Mouse (Mus musculus): Measurements from ENCODE around the gene Jade2. TPM values are rescaled to one million over a fixed set of nuclear protein-coding genes. Genes with fewer than 3 reads are reported as not detected.

Gene Jade2
- polyA plus RNA-seq, 1 experiment = 10.1 TPM

GRCm38 (mm10) chr11:51875792-51876195 lies 18.3 kb upstream of the Jade2 start:
- H3K27ac ChIP-seq (ENCODE audit: insufficient read depth, low read length) = no peak overlapping the region
- peaks cover 3% of the 10 kb centered on the region for H3K4me1 ChIP-seq (ENCODE audit: control insufficient read depth, insufficient read depth, low read length)
- no peaks in the 10 kb centered on the region for H3K27me3 ChIP-seq (ENCODE audit: control insufficient read depth, insufficient read depth, low read length, poor library complexity, severe bottlenecking)
- H3K4me3 ChIP-seq (ENCODE audit: low read depth, low read length) = no peak overlapping the region
- H3K9ac ChIP-seq (ENCODE audit: low read depth, poor library complexity, severe bottlenecking) = no peak overlapping the region
- no peaks in the 10 kb centered on the region for H3K9me3 ChIP-seq (replicated peaks; ENCODE audit: control insufficient read depth, insufficient read depth, low read length, poor library complexity, severe bottlenecking)
- H3K36me3 ChIP-seq (ENCODE audit: control insufficient read depth, insufficient read depth, low read length, poor library complexity, severe bottlenecking) = no peaks in the 10 kb centered on the region
- no peak for TF ChIP-seq EP300 (IDR thresholded peaks at IDR 0.05; ENCODE audit: insufficient read depth, low read depth, low read length)
- TF ChIP-seq CTCF (IDR thresholded peaks at IDR 0.05; ENCODE audit: low read depth, low read length) = no peak
- TF ChIP-seq POLR2A (IDR thresholded peaks at IDR 0.05; ENCODE audit: insufficient read depth, low read length) = no peak

- no peak for TF ChIP-seq CTCF (IDR thresholded peaks at IDR 0.05; ENCODE audit: low read depth, low read length)
- TF ChIP-seq EP300 (IDR thresholded peaks at IDR 0.05; ENCODE audit: insufficient read depth, low read depth, low read length) = no peak
- TF ChIP-seq POLR2A (IDR thresholded peaks at IDR 0.05; ENCODE audit: insufficient read depth, low read length) = no peak
- H3K4me1 ChIP-seq (ENCODE audit: control insufficient read depth, insufficient read depth, low read length) = peaks cover 3% of the 10 kb centered on the region
- no peak overlapping the region for H3K27ac ChIP-seq (ENCODE audit: insufficient read depth, low read length)
- H3K9ac ChIP-seq (ENCODE audit: low read depth, poor library complexity, severe bottlenecking) = no peak overlapping the region
- no peaks in the 10 kb centered on the region for H3K36me3 ChIP-seq (ENCODE audit: control insufficient read depth, insufficient read depth, low read length, poor library complexity, severe bottlenecking)
- no peaks in the 10 kb centered on the region for H3K27me3 ChIP-seq (ENCODE audit: control insufficient read depth, insufficient read depth, low read length, poor library complexity, severe bottlenecking)
- no peak overlapping the region for H3K4me3 ChIP-seq (ENCODE audit: low read depth, low read length)
- no peaks in the 10 kb centered on the region for H3K9me3 ChIP-seq (replicated peaks; ENCODE audit: control insufficient read depth, insufficient read depth, low read length, poor library complexity, severe bottlenecking)
Observed at GRCm38 (mm10) chr11:51875086-51875485, 17.6 kb upstream of the Jade2 start.

GRCm38 (mm10) chr11:51874266-51875036 lies 17.0 kb upstream of the Jade2 start:
- no peaks in the 10 kb centered on the region for H3K36me3 ChIP-seq (ENCODE audit: control insufficient read depth, insufficient read depth, low read length, poor library complexity, severe bottlenecking)
- no peaks in the 10 kb centered on the region for H3K9me3 ChIP-seq (replicated peaks; ENCODE audit: control insufficient read depth, insufficient read depth, low read length, poor library complexity, severe bottlenecking)
- H3K27me3 ChIP-seq (ENCODE audit: control insufficient read depth, insufficient read depth, low read length, poor library complexity, severe bottlenecking) = no peaks in the 10 kb centered on the region
- H3K4me3 ChIP-seq (ENCODE audit: low read depth, low read length) = no peak overlapping the region
- no peak overlapping the region for H3K27ac ChIP-seq (ENCODE audit: insufficient read depth, low read length)
- no peak overlapping the region for H3K9ac ChIP-seq (ENCODE audit: low read depth, poor library complexity, severe bottlenecking)
- no peak for TF ChIP-seq CTCF (IDR thresholded peaks at IDR 0.05; ENCODE audit: low read depth, low read length)
- TF ChIP-seq POLR2A (IDR thresholded peaks at IDR 0.05; ENCODE audit: insufficient read depth, low read length) = no peak
- no peak for TF ChIP-seq EP300 (IDR thresholded peaks at IDR 0.05; ENCODE audit: insufficient read depth, low read depth, low read length)
- peaks cover 3% of the 10 kb centered on the region for H3K4me1 ChIP-seq (ENCODE audit: control insufficient read depth, insufficient read depth, low read length)

GRCm38 (mm10) chr11:51873141-51873540 lies 15.7 kb upstream of the Jade2 start:
- Histone ChIP-seq H3K36me3 (ENCODE audit: control insufficient read depth, insufficient read depth, low read length, poor library complexity, severe bottlenecking) (no peaks in the 10 kb centered on the region), H3K4me3 (ENCODE audit: low read depth, low read length) (no peak overlapping the region), H3K27ac (ENCODE audit: insufficient read depth, low read length) (no peak overlapping the region), H3K9ac (ENCODE audit: low read depth, poor library complexity, severe bottlenecking) (no peak overlapping the region), H3K27me3 (ENCODE audit: control insufficient read depth, insufficient read depth, low read length, poor library complexity, severe bottlenecking) (no peaks in the 10 kb centered on the region), H3K4me1 (ENCODE audit: control insufficient read depth, insufficient read depth, low read length) (peaks cover 3% of the 10 kb centered on the region), H3K9me3 (replicated peaks; ENCODE audit: control insufficient read depth, insufficient read depth, low read length, poor library complexity, severe bottlenecking) (no peaks in the 10 kb centered on the region)
- TF ChIP-seq CTCF (IDR thresholded peaks at IDR 0.05; ENCODE audit: low read depth, low read length) (no peak), EP300 (IDR thresholded peaks at IDR 0.05; ENCODE audit: insufficient read depth, low read depth, low read length) (no peak), POLR2A (IDR thresholded peaks at IDR 0.05; ENCODE audit: insufficient read depth, low read length) (no peak)

- no peaks in the 10 kb centered on the region for H3K4me1 ChIP-seq (ENCODE audit: control insufficient read depth, insufficient read depth, low read length)
- no peaks in the 10 kb centered on the region for H3K36me3 ChIP-seq (ENCODE audit: control insufficient read depth, insufficient read depth, low read length, poor library complexity, severe bottlenecking)
- no peak overlapping the region for H3K4me3 ChIP-seq (ENCODE audit: low read depth, low read length)
- no peak overlapping the region for H3K9ac ChIP-seq (ENCODE audit: low read depth, poor library complexity, severe bottlenecking)
- no peak overlapping the region for H3K27ac ChIP-seq (ENCODE audit: insufficient read depth, low read length)
- H3K9me3 ChIP-seq (replicated peaks; ENCODE audit: control insufficient read depth, insufficient read depth, low read length, poor library complexity, severe bottlenecking) = no peaks in the 10 kb centered on the region
- TF ChIP-seq POLR2A (IDR thresholded peaks at IDR 0.05; ENCODE audit: insufficient read depth, low read length) = no peak
- TF ChIP-seq CTCF (IDR thresholded peaks at IDR 0.05; ENCODE audit: low read depth, low read length) = no peak
- no peaks in the 10 kb centered on the region for H3K27me3 ChIP-seq (ENCODE audit: control insufficient read depth, insufficient read depth, low read length, poor library complexity, severe bottlenecking)
Observed at GRCm38 (mm10) chr11:51867261-51867660, 9.8 kb upstream of the Jade2 start.

GRCm38 (mm10) chr11:51866020-51866419 lies 8.6 kb upstream of the Jade2 start:
- Histone ChIP-seq H3K9ac (ENCODE audit: low read depth, poor library complexity, severe bottlenecking) (no peak overlapping the region), H3K27me3 (ENCODE audit: control insufficient read depth, insufficient read depth, low read length, poor library complexity, severe bottlenecking) (no peaks in the 10 kb centered on the region)
- TF ChIP-seq CTCF (IDR thresholded peaks at IDR 0.05; ENCODE audit: low read depth, low read length) (no peak), EP300 (IDR thresholded peaks at IDR 0.05; ENCODE audit: insufficient read depth, low read depth, low read length) (no peak)

More at GRCm38 (mm10) chr11:51866020-51866419, 8.6 kb upstream of the Jade2 start:
- Histone ChIP-seq H3K9me3 (replicated peaks; ENCODE audit: control insufficient read depth, insufficient read depth, low read length, poor library complexity, severe bottlenecking) (no peaks in the 10 kb centered on the region), H3K4me3 (ENCODE audit: low read depth, low read length) (no peak overlapping the region), H3K36me3 (ENCODE audit: control insufficient read depth, insufficient read depth, low read length, poor library complexity, severe bottlenecking) (no peaks in the 10 kb centered on the region), H3K27ac (ENCODE audit: insufficient read depth, low read length) (no peak overlapping the region), H3K4me1 (ENCODE audit: control insufficient read depth, insufficient read depth, low read length) (no peaks in the 10 kb centered on the region)
